Mouse (Mus musculus) stomach, postnatal 0 days (tissue): ENCODE results near the gene Nxn. TPM values are rescaled to one million over a fixed set of nuclear protein-coding genes. Genes with fewer than 3 reads are reported as not detected.

ENCODE experiments used
- ATAC-seq: fragments of 200-750 bp; cut with Nextera tagmentation; 2 replicates; pipeline ENCODE4 v1.8.0; 2017; ENCODE audit not compliant: low FRiP score, low TSS enrichment
- DNase-seq: peaks from one replicate; pipeline ENCODE4 v3.0.0-alpha.2; 2016; ENCODE audit warnings: low spot score
- H3K27ac ChIP-seq: fragments of 300-500 bp; sonication (generic); replicated peaks from 2 replicates; pipeline ENCODE4 v1.5.1; 2014; ENCODE audit warnings: mild to moderate bottlenecking, control low read depth
- H3K27me3 ChIP-seq: fragments of 300-500 bp; sonication (generic); 2 replicates; pipeline ENCODE4 v1.6.1; 2014; ENCODE audit warnings: low read length; ENCODE audit not compliant: control insufficient read depth, insufficient read depth
- H3K36me3 ChIP-seq: fragments of 300-500 bp; sonication (generic); 2 replicates; pipeline ENCODE4 v1.6.1; 2014; ENCODE audit warnings: low read length, mixed read lengths; ENCODE audit not compliant: control insufficient read depth, insufficient read depth
- H3K4me1 ChIP-seq: fragments of 300-500 bp; sonication (generic); replicated peaks from 2 replicates; pipeline ENCODE4 v1.6.1; 2014; ENCODE audit warnings: antibody characterized with exemption; ENCODE audit not compliant: control insufficient read depth, insufficient read depth
- H3K4me2 ChIP-seq: fragments of 300-500 bp; sonication (generic); replicated peaks from 2 replicates; pipeline ENCODE4 v1.6.1; 2014; ENCODE audit warnings: low read depth, mild to moderate bottlenecking, control low read depth, moderate library complexity
- H3K4me3 ChIP-seq: fragments of 300-500 bp; sonication (generic); 2 replicates; pipeline ENCODE4 v1.5.1; 2014; ENCODE audit warnings: low read depth, low read length, control low read depth
- H3K9ac ChIP-seq: fragments of 300-500 bp; sonication (generic); 2 replicates; pipeline ENCODE4 v1.6.1; 2014; ENCODE audit warnings: mild to moderate bottlenecking, low read length, control low read depth, mixed read lengths
- H3K9me3 ChIP-seq: fragments of 300-500 bp; sonication (generic); 2 replicates; pipeline ENCODE4 v1.6.1; 2016; ENCODE audit warnings: low read length; ENCODE audit not compliant: control insufficient read depth
- CTCF ChIP-seq: IDR thresholded peaks from 2 replicates; pipeline ENCODE4 v1.5.1; 2016; ENCODE audit warnings: antibody characterized with exemption, low read depth, mild to moderate bottlenecking, moderate library complexity
- EP300 ChIP-seq: optimal IDR thresholded peaks from 2 replicates; pipeline ENCODE3; 2016; ENCODE audit warnings: antibody characterized with exemption
- WGBS: fragments of 180-500 bp; shearing (Covaris S2); extraction: QIAGEN DNeasy Blood & Tissue Kit; methylation state at CpG from one replicate; pipeline ENCODE4 v1.1.7; 2014; 5-methylcytosine and 5-hydroxymethylcytosine counted together
- polyA plus RNA-seq: library from polyadenylated mRNA; unstranded; fragments of >200 nt; fragmentation: Nextera tagmentation; extraction: Ambion mirVana; gene quantifications from 2 replicates; pipeline ENCODE4 v1.2.1, GENCODE M21; 2015

Nxn gene
- polyA plus RNA-seq, 1 experiment from 2014 or later = 24.0 TPM

DNA sequence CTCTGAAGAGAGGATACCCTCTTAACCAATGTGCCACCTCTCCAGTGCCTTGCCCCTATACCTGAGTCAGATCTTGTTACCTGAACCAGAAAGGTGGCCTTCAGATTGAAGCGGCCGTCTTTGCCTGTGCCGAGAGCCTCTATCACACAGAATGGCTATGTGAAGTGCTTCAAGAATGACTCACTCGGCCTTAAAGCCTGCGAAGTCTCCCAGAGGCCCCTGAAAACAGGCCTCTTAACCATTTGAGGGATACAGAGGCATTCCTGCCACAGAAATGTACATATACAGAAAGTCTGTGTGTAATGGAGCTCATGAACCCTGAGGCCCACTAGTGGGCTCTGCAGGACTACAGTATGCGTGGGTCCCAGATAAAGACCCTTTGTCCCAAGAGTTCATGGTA lies 115.1 kb downstream of the Nxn start:
- Histone ChIP-seq H3K9ac (no peak overlapping the region), H3K36me3 (no peaks in the 10 kb centered on the region), H3K27ac (no peak overlapping the region), H3K4me2 (no peak overlapping the region), H3K27me3 (no peaks in the 10 kb centered on the region), H3K4me1 (peaks cover 3% of the 10 kb centered on the region; the same call in 1 of the 2 replicates), H3K4me3 (no peak overlapping the region), H3K9me3 (no peaks in the 10 kb centered on the region)
- no peak for ATAC-seq
- WGBS = 77% methylated on average over 6 of the region's 6 CpGs
- TF ChIP-seq CTCF = peak; percentile 20
- no peak for TF ChIP-seq EP300
- DNase-seq = no peak

DNA sequence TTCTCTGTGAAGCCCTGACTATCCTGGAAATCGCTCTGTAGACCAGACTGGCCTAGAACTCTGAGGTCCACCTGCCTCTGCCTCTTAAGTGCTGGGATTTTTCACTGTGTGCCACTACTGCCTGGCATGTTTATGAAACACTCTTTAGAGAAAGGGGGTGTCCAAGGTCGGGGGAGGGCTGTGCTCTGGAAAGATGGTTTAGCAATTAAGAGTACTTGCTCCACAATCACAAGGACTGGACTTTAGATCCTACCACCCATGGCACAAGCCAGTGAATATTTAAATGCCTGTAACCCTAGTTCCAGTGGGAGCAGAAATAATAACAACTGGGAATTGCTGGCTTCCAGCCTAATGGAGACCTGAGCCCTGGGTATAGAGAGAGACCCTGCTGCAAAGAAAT lies 119.0 kb downstream of the Nxn start:
- DNase-seq (no peak), ATAC-seq (no peak)
- Histone ChIP-seq H3K27me3 (no peaks in the 10 kb centered on the region), H3K9me3 (no peaks in the 10 kb centered on the region), H3K4me1 (no peaks in the 10 kb centered on the region), H3K4me2 (no peak overlapping the region), H3K4me3 (no peak overlapping the region), H3K27ac (no peak overlapping the region), H3K9ac (no peak overlapping the region), H3K36me3 (no peaks in the 10 kb centered on the region)
- WGBS = 64% methylated on average over 2 of the region's 2 CpGs
- TF ChIP-seq CTCF (no peak), EP300 (no peak)

DNA sequence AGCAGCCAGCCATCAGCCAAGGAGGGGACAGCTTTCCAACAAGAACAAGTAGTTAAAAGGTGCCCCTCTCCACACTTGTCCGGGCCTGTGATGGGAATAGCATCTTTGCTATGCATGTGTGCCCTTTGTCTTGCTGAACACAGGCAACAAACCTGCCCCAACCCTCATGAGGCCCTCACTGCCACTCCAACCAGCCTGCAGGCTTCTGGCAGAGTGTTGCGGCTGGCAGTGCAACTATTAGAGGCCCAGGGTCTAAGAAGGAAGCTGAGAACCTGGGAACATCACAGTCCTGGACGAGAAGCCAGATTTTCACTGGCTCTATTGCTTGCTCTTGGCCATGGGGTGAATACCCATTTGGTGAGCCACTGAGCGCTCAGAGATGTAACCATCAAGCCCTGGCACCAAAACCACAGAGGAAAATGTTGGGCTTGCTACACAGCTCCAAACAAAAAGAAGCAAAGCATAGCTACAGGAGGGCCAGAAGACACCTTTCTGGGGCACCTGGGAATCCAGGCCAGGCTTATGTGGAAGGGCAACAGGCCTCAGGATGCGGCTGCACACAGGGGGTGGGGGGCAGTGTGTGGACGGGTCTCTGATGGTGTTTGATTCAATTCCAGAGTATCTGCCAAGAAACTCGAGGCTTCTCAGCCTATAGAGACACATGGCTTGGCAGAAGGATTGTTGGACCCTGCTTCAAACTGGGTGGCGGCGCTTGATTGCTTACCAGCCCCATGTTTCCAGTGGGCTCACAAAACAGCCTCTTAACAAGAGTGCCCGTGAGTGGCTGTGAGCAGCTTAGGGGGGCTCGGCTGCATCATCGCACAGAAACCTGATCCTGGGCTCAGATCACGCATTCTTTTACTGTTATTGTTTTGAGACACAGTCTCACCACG lies 119.7 kb downstream of the Nxn start:
- ATAC-seq = no peak
- no peak for DNase-seq
- H3K9ac ChIP-seq = no peak overlapping the region
- no peaks in the 10 kb centered on the region for H3K9me3 ChIP-seq
- 50% methylated on average over 14 of the region's 14 CpGs for WGBS
- H3K36me3 ChIP-seq = 0 out of 2 replicates have a peak, but pooled peaks cover 2% of the 10 kb centered on the region
- no peak overlapping the region for H3K4me3 ChIP-seq
- no peaks in the 10 kb centered on the region for H3K4me1 ChIP-seq
- no peak overlapping the region for H3K4me2 ChIP-seq
- H3K27ac ChIP-seq = peak overlapping the region; percentile 61
- TF ChIP-seq CTCF (no peak), EP300 (no peak)
- no peaks in the 10 kb centered on the region for H3K27me3 ChIP-seq

DNA sequence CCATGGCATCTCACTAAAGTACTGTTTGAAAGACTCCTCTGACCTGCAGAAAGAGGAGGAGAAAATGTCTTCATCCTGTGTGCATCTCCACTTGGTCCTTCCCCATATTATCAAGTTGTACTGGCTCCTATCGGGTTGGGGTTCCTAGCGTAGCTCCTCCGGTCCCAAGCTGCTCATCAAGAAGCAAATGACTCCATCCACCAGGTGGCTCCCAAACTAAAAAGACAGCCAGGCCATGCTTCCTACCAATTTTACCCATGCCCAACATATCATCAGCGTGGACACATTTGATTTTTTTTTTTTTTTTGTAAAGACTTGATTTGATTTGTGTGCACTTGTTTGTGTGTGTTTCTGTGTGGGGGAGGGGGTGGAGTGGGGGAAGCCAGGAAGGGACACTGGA lies 126.5 kb downstream of the Nxn start:
- Histone ChIP-seq H3K4me3 (no peak overlapping the region), H3K27ac (no peak overlapping the region), H3K27me3 (no peaks in the 10 kb centered on the region), H3K9me3 (no peaks in the 10 kb centered on the region), H3K4me2 (no peak overlapping the region), H3K36me3 (peaks cover 5% of the 10 kb centered on the region; the same call in 1 of the 2 replicates), H3K4me1 (no peaks in the 10 kb centered on the region), H3K9ac (no peak overlapping the region)
- ATAC-seq = no peak
- TF ChIP-seq EP300 (no peak), CTCF (peak; percentile 67)
- no peak for DNase-seq
- 72% methylated on average over 4 of the region's 4 CpGs for WGBS

DNA sequence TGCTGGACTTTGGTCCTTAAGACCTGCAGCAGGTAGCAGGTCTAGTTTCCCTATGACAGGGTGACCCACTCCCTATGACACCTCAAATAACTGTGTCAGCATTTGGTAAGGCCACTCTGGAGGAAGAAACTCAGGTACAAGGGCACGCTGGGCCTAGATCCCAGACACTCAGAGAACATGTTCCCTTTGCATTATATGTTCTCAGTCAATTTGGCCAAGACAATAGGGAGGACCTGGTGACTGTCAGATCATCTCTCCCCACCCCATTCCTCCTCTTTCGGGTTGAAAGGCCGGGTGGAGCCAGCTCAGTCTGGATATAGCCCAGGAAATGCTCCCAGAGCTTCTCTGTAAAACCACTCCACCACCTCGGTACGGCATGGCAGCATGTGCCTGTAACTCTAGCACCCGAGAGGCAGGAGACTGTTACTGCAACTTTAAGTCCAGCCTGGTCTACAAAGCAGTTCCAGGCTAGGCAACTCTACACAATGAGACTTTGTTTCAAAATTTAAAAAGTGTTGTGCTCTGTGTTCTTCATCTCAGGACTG lies 130.3 kb downstream of the Nxn start:
- Histone ChIP-seq H3K36me3 (peaks cover 3% of the 10 kb centered on the region; the same call in 1 of the 2 replicates), H3K9me3 (no peaks in the 10 kb centered on the region), H3K27ac (peak overlapping the region; percentile 53), H3K4me1 (no peaks in the 10 kb centered on the region), H3K4me2 (no peak overlapping the region), H3K4me3 (no peak overlapping the region), H3K27me3 (no peaks in the 10 kb centered on the region), H3K9ac (0 out of 2 replicates have a peak overlapping the region, but pooled peaks have one; percentile 3)
- ATAC-seq (no peak), DNase-seq (no peak)
- WGBS = 59% methylated on average over 6 of the region's 6 CpGs
- TF ChIP-seq EP300 = no peak
- TF ChIP-seq CTCF = 0 out of 2 replicates have a peak, but pooled peaks have one; percentile 8
